Mouse (Mus musculus) liver, embryonic 11.5 days (tissue): ENCODE measurements around the gene Med13l. TPM values are rescaled to one million over a fixed set of nuclear protein-coding genes. Genes with fewer than 3 reads are reported as not detected.
A peak's percentile ranks its signal among the peaks of the same experiment; 100 is the strongest.

ENCODE experiments used
- ATAC-seq: fragments of 200-750 bp; cut with Nextera tagmentation; replicated peaks from 2 replicates; pipeline ENCODE4 v1.8.0; 2017; ENCODE audit warnings: moderate number of reproducible peaks, mild to moderate bottlenecking, moderate TSS enrichment, moderate library complexity; ENCODE audit not compliant: low FRiP score
- DNase-seq: peaks from one replicate; pipeline ENCODE4 v3.0.0-alpha.2; 2017; ENCODE audit warnings: low spot score
- H3K27ac ChIP-seq: fragments of 300-500 bp; sonication (generic); 2 replicates; pipeline ENCODE4 v1.5.1; 2014; ENCODE audit warnings: mild to moderate bottlenecking, low read depth, low read length, control low read depth
- H3K27me3 ChIP-seq: fragments of 300-500 bp; sonication (generic); replicated peaks from 2 replicates; pipeline ENCODE4 v1.6.1; 2014; ENCODE audit warnings: low read length, mixed read lengths; ENCODE audit not compliant: control insufficient read depth, insufficient read depth
- H3K36me3 ChIP-seq: fragments of 300-500 bp; sonication (generic); 2 replicates; pipeline ENCODE4 v1.6.1; 2014; ENCODE audit warnings: mild to moderate bottlenecking, low read length, moderate library complexity, mixed read lengths; ENCODE audit not compliant: control insufficient read depth, insufficient read depth
- H3K4me1 ChIP-seq: fragments of 300-500 bp; sonication (generic); replicated peaks from 2 replicates; pipeline ENCODE4 v1.6.1; 2014; ENCODE audit warnings: low read length, mixed read lengths; ENCODE audit not compliant: control insufficient read depth, insufficient read depth
- H3K4me2 ChIP-seq: fragments of 300-500 bp; sonication (generic); 2 replicates; pipeline ENCODE4 v1.6.1; 2014; ENCODE audit warnings: mild to moderate bottlenecking, control low read depth, moderate library complexity
- H3K4me3 ChIP-seq: fragments of 300-500 bp; sonication (generic); 2 replicates; pipeline ENCODE4 v1.5.1; 2014; ENCODE audit warnings: low read depth, low read length, control low read depth
- H3K9ac ChIP-seq: fragments of 300-500 bp; sonication (generic); 2 replicates; pipeline ENCODE4 v1.6.1; 2014; ENCODE audit warnings: low read depth, low read length, control low read depth
- H3K9me3 ChIP-seq: fragments of 300-500 bp; sonication (generic); 2 replicates; pipeline ENCODE4 v1.6.1; 2016; ENCODE audit warnings: low read length, inconsistent platforms, mixed read lengths; ENCODE audit not compliant: control insufficient read depth
- WGBS: fragments of 180-500 bp; shearing (Covaris S2); extraction: QIAGEN DNeasy Blood & Tissue Kit; methylation state at CpG from one replicate; pipeline ENCODE4 v1.1.7; 2014; 5-methylcytosine and 5-hydroxymethylcytosine counted together
- polyA plus RNA-seq: library from polyadenylated mRNA; unstranded; fragments of >200 nt; fragmentation: Nextera tagmentation; extraction: Ambion mirVana; gene quantifications from 2 replicates; pipeline ENCODE4 v1.2.1, GENCODE M21; 2014

The Med13l gene
- polyA plus RNA-seq, 1 experiment from 2014 or later, result 13.7 TPM

DNA sequence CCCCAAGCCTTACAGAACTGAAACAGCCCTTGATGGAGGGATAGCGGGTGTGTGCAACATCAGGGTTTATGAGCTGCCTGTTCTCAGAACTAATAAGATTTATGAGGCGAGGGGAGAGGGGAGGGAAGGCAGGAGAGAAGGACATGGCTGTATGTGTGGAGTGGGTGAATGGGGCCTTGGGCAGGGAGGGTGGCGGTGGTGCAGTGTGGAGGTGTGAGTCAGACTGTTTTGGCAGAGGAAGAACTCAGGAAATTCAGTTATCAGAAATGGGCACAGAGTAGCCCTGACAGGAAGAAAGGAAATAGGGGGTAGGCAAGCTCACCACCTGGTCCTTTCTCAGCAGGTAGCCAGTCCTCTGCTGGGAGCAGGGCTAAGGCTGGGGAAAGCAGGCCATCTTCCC is 13.8 kb downstream of the Med13l start:
- Histone ChIP-seq H3K9me3 (no peaks in the 10 kb centered on the region), H3K4me3 (no peak overlapping the region), H3K27me3 (no peaks in the 10 kb centered on the region), H3K4me2 (no peak overlapping the region), H3K27ac (no peak overlapping the region), H3K36me3 (no peaks in the 10 kb centered on the region), H3K9ac (no peak overlapping the region), H3K4me1 (peaks cover 44% of the 10 kb centered on the region)
- DNase-seq (no peak), ATAC-seq (no peak)
- 54% methylated on average over 3 of the region's 3 CpGs for WGBS

DNA sequence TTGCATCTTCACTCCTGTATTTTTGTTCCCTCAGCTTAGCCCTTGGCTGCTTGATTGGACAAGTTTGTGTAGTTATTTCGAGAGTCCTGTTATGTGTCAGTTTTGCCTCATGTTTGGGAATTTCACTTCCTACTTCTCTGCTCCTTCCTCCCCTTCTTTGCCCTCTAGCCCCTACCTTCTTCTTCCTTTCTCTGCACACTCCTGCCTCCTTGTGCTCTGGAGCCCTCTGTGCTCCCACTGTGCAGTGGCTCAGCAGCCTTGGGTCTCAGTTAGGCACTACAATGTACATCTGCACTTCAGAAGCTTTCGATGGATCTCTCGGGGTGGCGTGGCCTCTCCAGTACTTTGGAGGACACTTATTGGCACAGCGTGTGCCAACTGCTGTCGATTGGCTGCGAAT is 14.5 kb downstream of the Med13l start:
- 81% methylated on average over 7 of the region's 7 CpGs for WGBS
- H3K4me1 ChIP-seq, result peaks cover 41% of the 10 kb centered on the region
- no peak overlapping the region for H3K9ac ChIP-seq
- H3K27me3 ChIP-seq, result no peaks in the 10 kb centered on the region
- ATAC-seq (no peak), DNase-seq (no peak)
- H3K27ac ChIP-seq, result no peak overlapping the region
- no peaks in the 10 kb centered on the region for H3K9me3 ChIP-seq
- no peak overlapping the region for H3K4me3 ChIP-seq
- H3K4me2 ChIP-seq, result no peak overlapping the region
- H3K36me3 ChIP-seq, result no peaks in the 10 kb centered on the region

DNA sequence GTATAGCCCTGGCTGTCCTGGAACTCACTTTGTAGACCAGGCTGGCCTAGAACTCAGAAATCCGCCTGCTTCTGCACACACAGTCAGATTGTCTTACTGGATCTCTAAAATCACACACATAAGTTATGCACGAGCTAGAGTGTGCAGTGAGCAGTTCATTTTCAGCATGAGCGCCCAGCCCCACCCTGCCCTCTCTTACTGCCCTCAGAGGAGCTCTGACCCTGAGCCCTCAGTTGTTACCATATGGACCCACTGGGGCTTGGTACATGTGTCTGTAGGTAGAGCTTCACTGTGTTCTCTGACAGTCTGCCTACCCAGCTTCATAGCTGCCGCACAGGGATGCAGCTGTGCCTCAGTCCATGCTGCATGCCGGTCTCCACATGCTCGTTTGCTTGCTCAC is 15.4 kb downstream of the Med13l start:
- Histone ChIP-seq H3K4me1 (peaks cover 34% of the 10 kb centered on the region), H3K27ac (no peak overlapping the region), H3K9ac (no peak overlapping the region), H3K36me3 (no peaks in the 10 kb centered on the region), H3K27me3 (no peaks in the 10 kb centered on the region), H3K4me3 (no peak overlapping the region), H3K9me3 (no peaks in the 10 kb centered on the region), H3K4me2 (no peak overlapping the region)
- no peak for ATAC-seq
- DNase-seq, result no peak
- 85% methylated on average over 6 of the region's 6 CpGs for WGBS

DNA sequence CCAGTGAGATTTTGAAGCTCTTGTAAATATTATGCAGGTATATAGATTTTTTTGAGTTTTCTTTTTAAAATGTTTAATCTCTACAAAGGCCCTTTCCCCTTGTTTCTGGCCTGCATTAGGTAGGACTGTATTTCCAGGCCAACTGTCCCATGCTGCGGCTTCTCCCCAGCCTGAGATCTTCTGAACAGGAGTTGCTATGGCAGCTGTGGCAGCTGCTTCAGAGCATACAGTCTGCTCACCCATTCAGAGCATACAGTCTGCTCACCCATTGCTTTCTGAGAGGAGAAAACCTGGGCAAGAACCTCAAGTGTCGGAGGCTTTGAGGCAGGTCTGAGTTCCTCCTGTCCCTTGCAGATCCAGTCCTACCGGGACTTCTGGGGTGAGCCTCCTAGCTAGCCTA is 16.3 kb downstream of the Med13l start:
- WGBS, result 81% methylated on average over 3 of the region's 3 CpGs
- no peak overlapping the region for H3K4me3 ChIP-seq

DNA sequence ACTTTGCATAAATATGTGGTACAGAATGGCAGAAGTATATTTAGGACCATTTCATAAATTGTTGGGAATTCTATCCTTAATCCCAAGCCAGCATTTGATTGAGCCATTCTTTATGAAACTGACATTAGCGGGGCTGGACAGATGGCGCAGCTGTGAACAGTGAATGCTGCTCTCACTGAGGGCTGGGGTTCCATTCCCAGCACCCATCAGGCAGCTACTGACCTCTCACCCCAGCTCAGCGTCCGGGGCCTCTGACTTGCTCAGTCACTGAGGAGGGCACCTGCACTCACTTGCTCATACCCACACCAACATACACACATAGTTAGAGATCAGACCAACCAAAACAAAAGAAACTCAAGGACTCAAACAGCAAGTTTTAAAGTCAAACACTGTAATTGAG is 24.9 kb downstream of the Med13l start:
- H3K9ac ChIP-seq, result no peak overlapping the region
- H3K27me3 ChIP-seq, result no peaks in the 10 kb centered on the region
- ATAC-seq (no peak), DNase-seq (no peak)
- no peak overlapping the region for H3K4me3 ChIP-seq
- WGBS, result 70% methylated on average over 4 of the region's 4 CpGs
- no peaks in the 10 kb centered on the region for H3K9me3 ChIP-seq
- no peaks in the 10 kb centered on the region for H3K36me3 ChIP-seq
- no peak overlapping the region for H3K27ac ChIP-seq
- H3K4me1 ChIP-seq, result peaks cover 41% of the 10 kb centered on the region
- no peak overlapping the region for H3K4me2 ChIP-seq

More for the DNA sequence above, 16.3 kb downstream of the Med13l start:
- no peak overlapping the region for H3K4me2 ChIP-seq
- H3K27me3 ChIP-seq, result no peaks in the 10 kb centered on the region
- DNase-seq (no peak), ATAC-seq (no peak)
- H3K36me3 ChIP-seq, result no peaks in the 10 kb centered on the region
- no peak overlapping the region for H3K27ac ChIP-seq
- H3K9me3 ChIP-seq, result no peaks in the 10 kb centered on the region
- H3K9ac ChIP-seq, result no peak overlapping the region
- H3K4me1 ChIP-seq, result peaks cover 30% of the 10 kb centered on the region

DNA sequence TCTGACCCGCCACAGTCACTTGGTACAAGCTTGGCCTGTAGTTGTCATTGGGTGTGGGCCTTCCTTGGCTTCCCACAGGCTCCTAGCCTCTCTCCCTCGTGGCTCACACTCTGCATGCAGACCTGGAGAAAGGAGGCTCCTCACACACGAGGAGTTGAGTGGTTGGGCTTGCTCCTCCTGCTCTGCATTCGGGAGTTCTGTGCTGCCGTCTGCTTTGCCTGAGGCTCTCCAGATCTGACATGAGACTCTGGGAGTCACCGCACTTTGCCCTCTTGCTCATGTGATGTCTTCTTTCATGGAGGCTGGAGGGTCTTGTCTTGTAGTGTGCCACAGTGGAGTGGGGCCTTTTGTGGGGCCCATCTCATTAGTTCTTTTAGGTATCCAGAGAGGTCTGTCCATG is 26.1 kb downstream of the Med13l start:
- WGBS, result 52% methylated on average over 6 of the region's 6 CpGs
- peaks cover 53% of the 10 kb centered on the region for H3K4me1 ChIP-seq
- H3K4me2 ChIP-seq, result no peak overlapping the region
- H3K9ac ChIP-seq, result 0 out of 2 replicates have a peak overlapping the region, but pooled peaks have one; percentile 6
- no peak overlapping the region for H3K27ac ChIP-seq
- H3K36me3 ChIP-seq, result no peaks in the 10 kb centered on the region
- H3K27me3 ChIP-seq, result no peaks in the 10 kb centered on the region
- ATAC-seq (no peak), DNase-seq (no peak)
- no peak overlapping the region for H3K4me3 ChIP-seq
- H3K9me3 ChIP-seq, result no peaks in the 10 kb centered on the region

DNA sequence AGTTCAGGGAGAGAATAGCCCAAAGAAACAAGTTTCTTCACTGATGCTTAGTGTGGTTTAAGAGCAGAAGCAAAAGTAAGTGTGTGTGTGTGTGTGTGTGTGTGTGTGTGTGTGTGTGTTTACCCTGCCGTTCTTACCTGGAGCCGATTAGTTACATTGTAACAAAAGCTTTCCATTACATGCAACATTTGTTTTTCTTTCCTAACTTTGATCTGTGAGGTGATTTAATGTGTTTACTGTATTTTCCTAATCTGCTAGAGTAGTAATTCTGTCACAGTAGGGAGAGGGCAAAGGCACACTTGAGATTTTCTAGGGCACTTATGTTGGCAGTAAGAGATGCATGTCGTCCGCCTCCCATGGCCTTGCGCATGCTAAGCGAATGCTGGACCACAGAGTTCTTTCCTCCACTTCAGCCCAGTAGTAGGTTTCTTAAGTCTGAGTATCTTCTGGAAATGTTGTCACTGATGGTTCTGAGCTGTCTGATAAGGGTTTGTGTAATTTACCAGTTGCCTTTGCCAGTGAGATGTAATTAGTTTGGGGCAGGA is 28.0 kb downstream of the Med13l start:
- Histone ChIP-seq H3K27me3 (no peaks in the 10 kb centered on the region), H3K9me3 (no peaks in the 10 kb centered on the region), H3K4me2 (no peak overlapping the region), H3K9ac (no peak overlapping the region), H3K4me3 (no peak overlapping the region), H3K36me3 (no peaks in the 10 kb centered on the region), H3K27ac (no peak overlapping the region), H3K4me1 (peaks cover 60% of the 10 kb centered on the region)
- ATAC-seq (no peak), DNase-seq (no peak)
- WGBS, result 76% methylated on average over 6 of the region's 6 CpGs

DNA sequence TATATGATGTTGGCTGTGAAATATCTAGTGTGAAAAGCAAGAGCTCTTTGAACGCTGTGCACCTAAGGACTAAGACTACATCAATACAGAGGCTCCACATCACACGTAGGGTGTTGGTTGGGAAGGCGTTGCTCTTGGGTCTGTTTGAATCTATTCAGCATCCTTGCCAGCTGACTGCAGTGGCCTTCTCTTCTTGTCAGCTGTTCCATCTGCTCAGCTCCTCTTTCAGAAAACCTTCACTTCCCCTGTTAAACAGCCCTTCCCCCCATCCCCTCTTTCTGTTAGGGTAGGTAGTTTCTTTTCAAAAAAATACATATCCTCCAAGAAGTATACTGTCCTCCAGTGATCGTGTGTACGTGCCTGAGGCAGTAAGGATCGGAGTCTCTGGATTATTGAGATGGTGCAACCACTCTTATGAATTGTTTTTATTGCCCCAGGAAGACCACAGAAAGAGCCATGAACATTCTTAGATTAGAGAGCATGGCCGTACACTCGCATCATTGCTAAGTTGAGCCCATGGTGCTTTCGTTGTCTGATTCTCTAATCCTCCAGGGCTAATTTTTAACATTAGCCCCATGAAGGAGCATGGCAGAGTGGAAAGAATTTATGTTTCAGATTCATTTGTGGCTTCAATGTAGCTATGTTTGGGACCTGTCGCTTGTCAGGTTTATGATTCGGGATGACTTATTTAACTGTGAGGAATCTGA is 28.9 kb downstream of the Med13l start:
- ATAC-seq (no peak), DNase-seq (no peak)
- Histone ChIP-seq H3K4me2 (no peak overlapping the region), H3K4me3 (no peak overlapping the region), H3K9me3 (no peaks in the 10 kb centered on the region), H3K27ac (no peak overlapping the region), H3K4me1 (peaks cover 58% of the 10 kb centered on the region), H3K36me3 (no peaks in the 10 kb centered on the region), H3K9ac (no peak overlapping the region), H3K27me3 (no peaks in the 10 kb centered on the region)
- 78% methylated on average over 11 of the region's 11 CpGs for WGBS

DNA sequence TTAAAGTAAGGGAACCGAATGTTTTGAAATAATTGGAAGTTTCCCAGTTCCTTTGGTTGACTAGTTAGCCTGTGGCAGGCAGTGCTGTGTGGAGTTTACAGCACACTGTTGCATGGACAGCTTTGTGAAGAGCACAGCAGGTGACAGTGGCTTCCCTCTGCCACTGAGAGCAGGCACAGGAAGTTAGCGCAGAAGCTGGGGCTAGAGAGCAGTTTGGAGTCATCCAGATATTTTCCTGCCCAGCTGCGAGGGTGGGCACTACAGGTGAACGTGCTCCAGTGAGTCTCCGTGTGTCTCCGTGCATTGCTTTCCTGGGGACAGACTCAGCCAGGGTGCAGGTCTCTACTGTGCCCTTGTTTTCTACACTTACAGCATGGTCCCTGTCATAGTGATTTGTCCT is 30.4 kb downstream of the Med13l start:
- H3K4me1 ChIP-seq, result peaks cover 56% of the 10 kb centered on the region
- no peak overlapping the region for H3K9ac ChIP-seq
- no peaks in the 10 kb centered on the region for H3K9me3 ChIP-seq
- H3K27ac ChIP-seq, result no peak overlapping the region
- H3K4me3 ChIP-seq, result no peak overlapping the region
- H3K4me2 ChIP-seq, result no peak overlapping the region
- WGBS, result 26% methylated on average over 6 of the region's 6 CpGs
- no peaks in the 10 kb centered on the region for H3K36me3 ChIP-seq
- DNase-seq (no peak), ATAC-seq (peak; percentile 18; the same call in 1 of the 2 replicates)
- H3K27me3 ChIP-seq, result no peaks in the 10 kb centered on the region
